Mouse (Mus musculus): ENCODE data around the gene Zfp369. TPM values are rescaled to one million over a fixed set of nuclear protein-coding genes. Genes with fewer than 3 reads are reported as not detected.

The Zfp369 gene
- total and polyA plus RNA-seq, 3 experiments, result 8.4 to 11.1 (median 9.9) TPM

DNA sequence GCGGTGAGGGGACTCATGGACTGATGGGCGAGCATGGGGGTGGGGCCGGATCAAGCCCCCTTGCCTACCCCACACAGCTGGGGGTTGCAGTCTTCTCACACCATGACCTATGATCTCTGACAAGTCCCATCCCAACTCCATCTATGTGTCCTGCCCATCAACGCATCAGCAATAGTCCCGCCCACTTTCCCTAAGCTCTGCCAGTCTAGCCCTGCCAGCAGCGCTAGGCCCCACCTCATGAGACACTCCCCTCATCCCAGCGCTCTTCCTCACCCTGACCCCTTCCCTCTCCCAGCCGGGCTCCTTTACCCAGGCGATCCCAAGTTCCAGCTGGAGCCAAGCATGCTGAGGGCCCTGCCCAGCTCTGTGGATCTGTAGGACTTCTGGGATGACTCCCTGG lies 41.4 kb upstream of the Zfp369 start:
- peaks cover 5% of the 10 kb centered on the region; the same call in 1 of the 2 replicates for H3K79me2 ChIP-seq (replicated peaks; ENCODE audit: control insufficient read depth, extremely low read depth, insufficient read depth, poor library complexity, severe bottlenecking)
- H3K36me3 ChIP-seq (replicated peaks in 1 of 2; ENCODE audit: control insufficient read depth in 1 of 2, insufficient read depth in 1 of 2, low read length in 1 of 2), result no peaks in the 10 kb centered on the region
- H3K9me3 ChIP-seq (replicated peaks; ENCODE audit: low read length), result peaks cover 2% of the 10 kb centered on the region
- H3K4me3 ChIP-seq (replicated peaks in 1 of 3; ENCODE audit: low read depth in 2 of 3, low read length in 2 of 3, poor library complexity in 1 of 3), result no peak overlapping the region
- no peak overlapping the region for H3K9ac ChIP-seq (ENCODE audit: insufficient read depth, low read depth)
- dilution Hi-C loops (cut with MboI; ENCODE audit: extremely low pct_ligation_motif_present, extremely low pct_unique_long_range_greater_than_20kb, low sequenced_read_pairs) (no loop called here), in situ Hi-C loops (cut with MboI; ENCODE audit: low pct_ligation_motif_present, low pct_unique_long_range_greater_than_20kb, low sequenced_read_pairs) (no loop called here)
- peaks cover 0 to 7% of the 10 kb centered on the region in 2 experiments; a peak in 2 of 4 replicates for H3K4me1 ChIP-seq (ENCODE audit: control insufficient read depth in 1 of 2, insufficient read depth in 2 of 2)
- H3K27me3 ChIP-seq (replicated peaks), result peaks cover 5% of the 10 kb centered on the region
- no peak for TF ChIP-seq TBP (conservative IDR thresholded peaks at IDR 0.05; ENCODE audit: low read depth, low read length)
- TF ChIP-seq CTCF (conservative IDR thresholded peaks at IDR 0.05 in 1 of 2, IDR thresholded peaks at IDR 0.05 in 1 of 2; ENCODE audit: low read depth in 2 of 2, low read length in 2 of 2), result no peak
- no peak for TF ChIP-seq USF2 (conservative IDR thresholded peaks at IDR 0.05; ENCODE audit: low read depth, low read length)
- TF ChIP-seq TCF12 (IDR thresholded peaks at IDR 0.05; ENCODE audit: low read depth, low read length), result no peak
- no peak for TF ChIP-seq JUND (conservative IDR thresholded peaks at IDR 0.05; ENCODE audit: low read depth, low read length)
- no peak for TF ChIP-seq CHD1 (IDR thresholded peaks at IDR 0.05; ENCODE audit: low read depth, low read length)
- no peak for TF ChIP-seq JUN (IDR thresholded peaks at IDR 0.05; ENCODE audit: insufficient read depth, low read depth, low read length)
- no peak for TF ChIP-seq MXI1 (IDR thresholded peaks at IDR 0.05; ENCODE audit: low read depth, low read length)
- no peak for TF ChIP-seq MAFK (IDR thresholded peaks at IDR 0.05; ENCODE audit: insufficient replicate concordance, low read length)
- no peak for TF ChIP-seq POLR2A (IDR thresholded peaks at IDR 0.05; ENCODE audit: low read depth, low read length)
- TF ChIP-seq MEF2A (IDR thresholded peaks at IDR 0.05; ENCODE audit: borderline replicate concordance, low read depth, low read length), result no peak
- no peak for TF ChIP-seq ETS1 (conservative IDR thresholded peaks at IDR 0.05; ENCODE audit: low read depth, low read length)
- no peak for TF ChIP-seq UBTF (IDR thresholded peaks at IDR 0.05; ENCODE audit: low read depth, low read length)
- TF ChIP-seq RCOR1 (conservative IDR thresholded peaks at IDR 0.05; ENCODE audit: low read depth, low read length), result no peak
- H3K4me2 ChIP-seq (ENCODE audit: insufficient read depth, low read depth, poor library complexity, severe bottlenecking), result no peak overlapping the region
- DNase-seq (ENCODE audit: extremely low read depth), result no peak
- H3K27ac ChIP-seq (ENCODE audit: insufficient read depth, low read depth), result no peak overlapping the region

DNA sequence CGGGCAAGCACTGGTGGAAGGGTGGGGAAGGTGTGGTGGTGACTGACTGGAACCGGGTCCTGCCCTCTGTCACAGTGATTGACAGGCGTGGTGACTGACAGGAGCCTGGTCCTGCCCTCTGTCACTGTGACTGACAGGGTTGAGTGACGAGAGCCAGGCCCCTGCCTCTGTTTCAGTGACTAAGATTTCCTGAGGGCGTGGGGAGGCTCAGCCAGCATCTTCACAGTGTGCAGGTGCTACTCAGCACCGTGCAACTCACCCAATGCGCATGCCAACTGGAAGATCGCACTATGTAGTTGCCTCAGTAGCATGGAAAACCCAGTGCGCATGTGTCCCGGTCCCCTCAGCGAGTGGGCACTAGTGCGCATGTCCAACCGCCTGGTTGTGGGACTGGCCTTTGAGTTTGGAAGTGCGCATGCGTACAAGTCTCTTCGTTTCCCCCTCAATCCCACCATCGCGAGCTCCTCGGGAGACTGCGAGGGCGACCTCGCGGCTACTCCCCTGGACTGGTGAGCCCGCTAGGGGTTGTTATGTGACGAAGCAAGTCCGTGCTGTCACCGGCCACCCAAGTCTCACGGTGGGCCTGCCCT lies 38.0 kb upstream of the Zfp369 start:
- H3K79me2 ChIP-seq (replicated peaks; ENCODE audit: control insufficient read depth, extremely low read depth, insufficient read depth, poor library complexity, severe bottlenecking), result peaks cover 12% of the 10 kb centered on the region
- peaks cover 5% of the 10 kb centered on the region for H3K9me3 ChIP-seq (replicated peaks; ENCODE audit: low read length)
- DNase-seq (ENCODE audit: extremely low read depth), result peak; percentile 98
- peak overlapping the region; percentile 62 for H3K9ac ChIP-seq (ENCODE audit: insufficient read depth, low read depth)
- peaks cover 2 to 12% of the 10 kb centered on the region in 2 experiments; a peak in 3 of 4 replicates for H3K4me1 ChIP-seq (ENCODE audit: control insufficient read depth in 1 of 2, insufficient read depth in 2 of 2)
- H3K36me3 ChIP-seq (replicated peaks in 1 of 2; ENCODE audit: control insufficient read depth in 1 of 2, insufficient read depth in 1 of 2, low read length in 1 of 2), result peaks cover 2 to 15% of the 10 kb centered on the region in 2 experiments
- peaks cover 1% of the 10 kb centered on the region for H3K27me3 ChIP-seq (replicated peaks)
- TF ChIP-seq BHLHE40 (IDR thresholded peaks at IDR 0.05; ENCODE audit: low read depth, low read length) (0 out of 2 replicates have a peak, but pooled peaks have one; percentile 22), RAD21 (IDR thresholded peaks at IDR 0.05; ENCODE audit: low read depth, low read length) (no peak; the same call in 1 of the 2 replicates), RCOR1 (conservative IDR thresholded peaks at IDR 0.05; ENCODE audit: low read depth, low read length) (no peak), SIN3A (IDR thresholded peaks at IDR 0.05; ENCODE audit: low read length) (no peak), CHD1 (IDR thresholded peaks at IDR 0.05; ENCODE audit: low read depth, low read length) (no peak), ETS1 (conservative IDR thresholded peaks at IDR 0.05; ENCODE audit: low read depth, low read length) (peak; percentile 42), NELFE (IDR thresholded peaks at IDR 0.05; ENCODE audit: low read depth, low read length) (peak; percentile 64), EP300 (IDR thresholded peaks at IDR 0.05; ENCODE audit: low read length) (no peak), POLR2AphosphoS2 (IDR thresholded peaks at IDR 0.05; ENCODE audit: low read depth, low read length) (no peak), CHD2 (IDR thresholded peaks at IDR 0.05; ENCODE audit: low read length) (peak; percentile 55; the same call in 1 of the 2 replicates), MAX (IDR thresholded peaks at IDR 0.05; ENCODE audit: low read length) (peak; percentile 58; the same call in 1 of the 2 replicates), MYC (IDR thresholded peaks at IDR 0.05; ENCODE audit: low read depth, low read length) (peak; percentile 69; the same call in 1 of the 2 replicates), POLR2A (IDR thresholded peaks at IDR 0.05; ENCODE audit: low read depth, low read length) (peak; percentile 57; the same call in 1 of the 2 replicates), NRF1 (IDR thresholded peaks at IDR 0.05; ENCODE audit: low read depth, low read length) (peak; percentile 96), USF1 (IDR thresholded peaks at IDR 0.05; ENCODE audit: low read depth, low read length) (no peak), SMC3 (IDR thresholded peaks at IDR 0.05; ENCODE audit: low read depth, low read length) (no peak), IRF4 (IDR thresholded peaks at IDR 0.05; ENCODE audit: low read depth, low read length) (peak; percentile 23; the same call in 1 of the 2 replicates), MAZ (IDR thresholded peaks at IDR 0.05; ENCODE audit: low read depth, low read length) (0 out of 2 replicates have a peak, but pooled peaks have one; percentile 30), ZMIZ1 (IDR thresholded peaks at IDR 0.05; ENCODE audit: low read depth, low read length) (peak; percentile 19; the same call in 1 of the 2 replicates), GABPA (IDR thresholded peaks at IDR 0.05; ENCODE audit: insufficient replicate concordance, low read depth, low read length) (no peak), TCF12 (IDR thresholded peaks at IDR 0.05; ENCODE audit: low read depth, low read length) (peak; percentile 63; the same call in 1 of the 2 replicates)
- in situ Hi-C loops (cut with MboI; ENCODE audit: low pct_ligation_motif_present, low pct_unique_long_range_greater_than_20kb, low sequenced_read_pairs), result loop anchor here (5.0 kb wide), 1 partner anchor 37 kb away; the partner anchor contains the start of gene Zfp369
- H3K4me3 ChIP-seq (replicated peaks in 1 of 3; ENCODE audit: low read depth in 2 of 3, low read length in 2 of 3, poor library complexity in 1 of 3), result peak overlapping the region; percentile 80 to 93 (median 91)
- dilution Hi-C loops (cut with MboI; ENCODE audit: extremely low pct_ligation_motif_present, extremely low pct_unique_long_range_greater_than_20kb, low sequenced_read_pairs), result no loop called here
- peak overlapping the region; percentile 33; the same call in 1 of the 2 replicates for H3K4me2 ChIP-seq (ENCODE audit: insufficient read depth, low read depth, poor library complexity, severe bottlenecking)
- H3K27ac ChIP-seq (ENCODE audit: insufficient read depth, low read depth), result peak overlapping the region; percentile 78

All from CH12.LX (cell line).